Mouse (Mus musculus) thymus, adult 2 months (tissue): ENCODE results near the gene Pitpnm3.

ENCODE experiments used
- CTCF ChIP-seq: fragments of 200-500 bp; IDR thresholded peaks from 2 replicates; pipeline ENCODE4 v1.5.1; 2012; ENCODE audit warnings: mild to moderate bottlenecking, control low read depth, low read length, moderate library complexity, borderline replicate concordance; ENCODE audit not compliant: control insufficient read depth, poor library complexity, insufficient read depth; ENCODE audit errors: extremely low read depth
- POLR2A ChIP-seq: fragments of 200-500 bp; IDR thresholded peaks from 2 replicates; pipeline ENCODE4 v1.6.1; 2012; ENCODE audit warnings: mild to moderate bottlenecking, low read length, control low read depth, moderate library complexity; ENCODE audit not compliant: control insufficient read depth, poor library complexity, insufficient read depth; ENCODE audit errors: extremely low read depth

- no peak for TF ChIP-seq POLR2A
- TF ChIP-seq CTCF = no peak
Measured at GRCm38 (mm10) chr11:72132266-72132665, 3.3 kb downstream of the Pitpnm3 start.
